Mouse (Mus musculus) CH12.LX (cell line): ENCODE measurements around the gene Serpine1. TPM values are rescaled to one million over a fixed set of nuclear protein-coding genes. Genes with fewer than 3 reads are reported as not detected.

Experiments used
- DNase-seq: peaks from one replicate; pipeline ENCODE4 v3.0.0-alpha.2; 2013; ENCODE audit errors: extremely low read depth
- H3K27ac ChIP-seq: 2 replicates; pipeline ENCODE4 v1.5.1; 2012; ENCODE audit warnings: low read depth, mild to moderate bottlenecking, control low read depth, moderate library complexity; ENCODE audit not compliant: insufficient read depth
- H3K27me3 ChIP-seq: replicated peaks from 2 replicates; pipeline ENCODE3; 2012; ENCODE audit warnings: inconsistent platforms
- H3K36me3 ChIP-seq, 2 experiments: replicated peaks in 1 of 2; 2 replicates each; pipeline versions ENCODE3 to v1.6.1; 2012; ENCODE audit warnings: inconsistent platforms in 1 of 2, low read length in 1 of 2, mild to moderate bottlenecking in 1 of 2, mixed read lengths in 1 of 2, moderate library complexity in 1 of 2; ENCODE audit not compliant: control insufficient read depth in 1 of 2, insufficient read depth in 1 of 2
- H3K4me1 ChIP-seq, 2 experiments: 2 replicates each; pipeline ENCODE4 v1.6.1; 2012; ENCODE audit warnings: inconsistent platforms in 1 of 2, moderate library complexity in 1 of 2; ENCODE audit not compliant: insufficient read depth in 2 of 2, control insufficient read depth in 1 of 2
- H3K4me2 ChIP-seq: 2 replicates; pipeline ENCODE4 v1.6.1; 2012; ENCODE audit warnings: low read depth, mild to moderate bottlenecking, control low read depth; ENCODE audit not compliant: poor library complexity, insufficient read depth, severe bottlenecking
- H3K4me3 ChIP-seq, 3 experiments: fragments of 150-350 bp in 1 of 3; sonication (generic) in 1 of 3; replicated peaks in 1 of 3; 2 replicates each; pipeline versions ENCODE3 to v1.5.1; 2011 to 2012; ENCODE audit warnings: low read depth in 2 of 3, low read length in 2 of 3, mild to moderate bottlenecking in 2 of 3, moderate library complexity in 2 of 3, control low read depth in 1 of 3, improper control_type of control experiment in 1 of 3, inconsistent platforms in 1 of 3, mixed read lengths in 1 of 3; ENCODE audit not compliant: poor library complexity in 1 of 3
- H3K79me2 ChIP-seq: replicated peaks from 2 replicates; pipeline ENCODE4 v1.6.1; 2012; ENCODE audit warnings: mild to moderate bottlenecking, moderate library complexity; ENCODE audit not compliant: control insufficient read depth, poor library complexity, insufficient read depth, severe bottlenecking; ENCODE audit errors: extremely low read depth
- H3K9ac ChIP-seq: 2 replicates; pipeline ENCODE4 v1.6.1; 2012; ENCODE audit warnings: low read depth, mild to moderate bottlenecking, control low read depth, moderate library complexity; ENCODE audit not compliant: insufficient read depth
- H3K9me3 ChIP-seq: replicated peaks from 2 replicates; pipeline ENCODE3; 2012; ENCODE audit warnings: low read length, inconsistent platforms, mixed read lengths
- CHD2 ChIP-seq: IDR thresholded peaks from 2 replicates; pipeline ENCODE4 v1.6.1; 2011; ENCODE audit warnings: low read length, improper control_type of control experiment
- ELF1 ChIP-seq: IDR thresholded peaks from 2 replicates; pipeline ENCODE4 v1.6.1; 2014; ENCODE audit warnings: low read depth, mild to moderate bottlenecking, inconsistent platforms, low read length, improper control_type of control experiment
- GABPA ChIP-seq: IDR thresholded peaks from 2 replicates; pipeline ENCODE4 v1.6.1; 2012; ENCODE audit warnings: low read depth, low read length, improper control_type of control experiment, inconsistent platforms; ENCODE audit not compliant: insufficient replicate concordance
- HCFC1 ChIP-seq: IDR thresholded peaks from 2 replicates; pipeline ENCODE4 v1.6.1; 2012; ENCODE audit warnings: low read depth, mild to moderate bottlenecking, inconsistent platforms, low read length, improper control_type of control experiment
- IRF4 ChIP-seq: IDR thresholded peaks from 2 replicates; pipeline ENCODE4 v1.6.1; 2014; ENCODE audit warnings: low read depth, mild to moderate bottlenecking, inconsistent platforms, low read length, improper control_type of control experiment
- MAZ ChIP-seq: IDR thresholded peaks from 2 replicates; pipeline ENCODE4 v1.6.1; 2012; ENCODE audit warnings: low read depth, mild to moderate bottlenecking, inconsistent platforms, low read length, improper control_type of control experiment, moderate library complexity
- MXI1 ChIP-seq: IDR thresholded peaks from 2 replicates; pipeline ENCODE4 v1.6.1; 2011; ENCODE audit warnings: mild to moderate bottlenecking, low read depth, low read length, improper control_type of control experiment
- MYC ChIP-seq: IDR thresholded peaks from 2 replicates; pipeline ENCODE4 v1.6.1; 2011; ENCODE audit warnings: low read depth, mild to moderate bottlenecking, improper control_type of control experiment, low read length
- NELFE ChIP-seq: IDR thresholded peaks from 2 replicates; pipeline ENCODE4 v1.6.1; 2011; ENCODE audit warnings: low read depth, low read length, improper control_type of control experiment
- NRF1 ChIP-seq: IDR thresholded peaks from 2 replicates; pipeline ENCODE4 v1.6.1; 2014; ENCODE audit warnings: low read depth, mild to moderate bottlenecking, inconsistent platforms, low read length, improper control_type of control experiment, moderate library complexity
- POLR2A ChIP-seq: IDR thresholded peaks from 2 replicates; pipeline ENCODE4 v1.6.1; 2011; ENCODE audit warnings: low read depth, mild to moderate bottlenecking, improper control_type of control experiment, low read length
- RAD21 ChIP-seq: IDR thresholded peaks from 2 replicates; pipeline ENCODE4 v1.6.1; 2011; ENCODE audit warnings: low read depth, mild to moderate bottlenecking, low read length, improper control_type of control experiment, moderate library complexity
- SIN3A ChIP-seq: IDR thresholded peaks from 2 replicates; pipeline ENCODE4 v1.6.1; 2012; ENCODE audit warnings: low read length, improper control_type of control experiment, inconsistent platforms
- TCF12 ChIP-seq: IDR thresholded peaks from 2 replicates; pipeline ENCODE4 v1.6.1; 2014; ENCODE audit warnings: low read depth, mild to moderate bottlenecking, inconsistent platforms, low read length, improper control_type of control experiment
- ZMIZ1 ChIP-seq: IDR thresholded peaks from 2 replicates; pipeline ENCODE4 v1.6.1; 2012; ENCODE audit warnings: low read depth, mild to moderate bottlenecking, inconsistent platforms, low read length, improper control_type of control experiment
- ZNF384 ChIP-seq: IDR thresholded peaks from 2 replicates; pipeline ENCODE4 v1.6.1; 2012; ENCODE audit warnings: low read depth, low read length, improper control_type of control experiment, inconsistent platforms
- dilution Hi-C: fragments of 300-500 bp; cut with MboI; formaldehyde crosslinking; loops from 2 replicates; pipeline ENCODE4 v1.14.3; 2020; ENCODE audit warnings: low sequenced_read_pairs; ENCODE audit not compliant: extremely low pct_unique_long_range_greater_than_20kb, extremely low pct_ligation_motif_present
- in situ Hi-C: fragments of 300-500 bp; cut with MboI; formaldehyde crosslinking; loops from 3 replicates; pipeline ENCODE4 v1.14.3; 2019; ENCODE audit warnings: low sequenced_read_pairs, low pct_ligation_motif_present, low pct_unique_long_range_greater_than_20kb, mixed read lengths
- polyA plus RNA-seq: library from polyadenylated mRNA; unstranded; fragments of >175 nt; gene quantifications from 2 replicates; pipeline ENCODE4 v1.2.1, GENCODE M21; 2012; ENCODE audit warnings: low read depth; ENCODE audit not compliant: insufficient read length
- total RNA-seq, 2 experiments: library from RNA; depleted of rRNA; stranded (reverse); fragments of 300-350 nt in 1 of 2; fragments of >200 nt in 1 of 2; gene quantifications; 2 replicates each; pipeline ENCODE4 v1.2.3; 2012 to 2014

The Serpine1 gene
- total and polyA plus RNA-seq, 3 experiments, result 0.51 to 1.8 (median 0.61) TPM

GRCm38 (mm10) chr5:137046324-137046718, 25.7 kb downstream of the Serpine1 start:
- no peaks in the 10 kb centered on the region for H3K9me3 ChIP-seq
- TF ChIP-seq NELFE (0 out of 2 replicates have a peak, but pooled peaks have one; percentile 7), MYC (no peak)
- H3K79me2 ChIP-seq, result no peaks in the 10 kb centered on the region
- H3K4me2 ChIP-seq, result peak overlapping the region; percentile 52; the same call in 1 of the 2 replicates
- no peak for DNase-seq
- no peaks in the 10 kb centered on the region for H3K27me3 ChIP-seq
- in situ Hi-C loops, result no loop called here
- dilution Hi-C loops, result no loop called here
- peak overlapping the region in 1 of 3 experiments; percentile 91 for H3K4me3 ChIP-seq
- H3K36me3 ChIP-seq, result peaks cover 15 to 25% of the 10 kb centered on the region in 2 experiments
- H3K9ac ChIP-seq, result no peak overlapping the region
- no peak overlapping the region for H3K27ac ChIP-seq
- peaks cover 10 to 18% of the 10 kb centered on the region in 2 experiments for H3K4me1 ChIP-seq

GRCm38 (mm10) chr5:137045402-137046323, 26.4 kb downstream of the Serpine1 start, which contains the start of gene Ap1s1:
TSS of gene Ap1s1 (minus strand) at chr5:137046135.
- Histone ChIP-seq H3K4me3 (peak within 1 kb of the TSS; percentile 83 to 91 (median 90)), H3K79me2 (no peaks in the 10 kb centered on the region), H3K36me3 (peaks cover 16 to 30% of the 10 kb centered on the region in 2 experiments), H3K4me1 (peaks cover 10 to 18% of the 10 kb centered on the region in 2 experiments), H3K27ac (no peak within 1 kb of the TSS), H3K27me3 (no peaks in the 10 kb centered on the region), H3K9me3 (no peaks in the 10 kb centered on the region), H3K4me2 (peak within 1 kb of the TSS; percentile 85), H3K9ac (peak within 1 kb of the TSS; percentile 78)
- TF ChIP-seq IRF4, result peak; percentile 54; the same call in 1 of the 2 replicates
- peak; percentile 66 for TF ChIP-seq NELFE
- peak; percentile 61; the same call in 1 of the 2 replicates for TF ChIP-seq ELF1
- TF ChIP-seq RAD21, result no peak
- TF ChIP-seq MXI1, result peak; percentile 97
- TF ChIP-seq HCFC1, result peak; percentile 72
- TF ChIP-seq CHD2, result peak; percentile 47; the same call in 1 of the 2 replicates
- TF ChIP-seq MAZ, result peak; percentile 92; the same call in 1 of the 2 replicates
- peak; percentile 95 for TF ChIP-seq NRF1
- peak; percentile 76 for TF ChIP-seq POLR2A
- no peak for TF ChIP-seq GABPA
- TF ChIP-seq ZNF384, result no peak
- peak; percentile 51; the same call in 1 of the 2 replicates for TF ChIP-seq TCF12
- peak; percentile 81 for TF ChIP-seq SIN3A
- no peak for TF ChIP-seq ZMIZ1
- peak; percentile 98 for DNase-seq
- in situ Hi-C loops, result no loop called here
- dilution Hi-C loops, result no loop called here
